Mouse (Mus musculus) hindbrain, embryonic 11.5 days (tissue): ENCODE results near the gene Snx8. TPM values are rescaled to one million over a fixed set of nuclear protein-coding genes. Genes with fewer than 3 reads are reported as not detected.
"Not testable (repeated sequence)": the region's sequence is repeated elsewhere in the genome, so short reads cannot be mapped to it uniquely, and the experiment has no call there.

Experiments
- ATAC-seq: fragments of 200-750 bp; cut with Nextera tagmentation; 2 replicates; pipeline ENCODE4 v1.8.0; 2017; ENCODE audit warnings: mild to moderate bottlenecking, moderate TSS enrichment, moderate library complexity; ENCODE audit not compliant: low FRiP score
- DNase-seq: peaks from one replicate; pipeline ENCODE4 v3.0.0-alpha.2; 2015; ENCODE audit warnings: low spot score
- H3K27ac ChIP-seq: fragments of 300-500 bp; sonication (generic); 2 replicates; pipeline ENCODE4 v1.5.1; 2014; ENCODE audit warnings: mild to moderate bottlenecking, low read depth, low read length
- H3K27me3 ChIP-seq: fragments of 300-500 bp; sonication (generic); 2 replicates; pipeline ENCODE4 v1.6.1; 2014; ENCODE audit warnings: mild to moderate bottlenecking, low read length, moderate library complexity, mixed read lengths; ENCODE audit not compliant: control insufficient read depth, insufficient read depth
- H3K36me3 ChIP-seq: fragments of 300-500 bp; sonication (generic); 2 replicates; pipeline ENCODE4 v1.6.1; 2014; ENCODE audit warnings: mild to moderate bottlenecking, low read length, moderate library complexity, mixed read lengths; ENCODE audit not compliant: control insufficient read depth, insufficient read depth
- H3K4me1 ChIP-seq: fragments of 300-500 bp; sonication (generic); replicated peaks from 2 replicates; pipeline ENCODE4 v1.6.1; 2014; ENCODE audit warnings: low read length, mixed read lengths; ENCODE audit not compliant: control insufficient read depth, insufficient read depth
- H3K4me2 ChIP-seq: fragments of 300-500 bp; sonication (generic); replicated peaks from 2 replicates; pipeline ENCODE4 v1.6.1; 2014; ENCODE audit warnings: mild to moderate bottlenecking, low read depth, low read length
- H3K4me3 ChIP-seq: fragments of 300-500 bp; sonication (generic); 2 replicates; pipeline ENCODE4 v1.5.1; 2014; ENCODE audit warnings: low read depth, low read length
- H3K9ac ChIP-seq: fragments of 300-500 bp; sonication (generic); 2 replicates; pipeline ENCODE4 v1.6.1; 2014; ENCODE audit warnings: low read depth, low read length
- H3K9me3 ChIP-seq: fragments of 300-500 bp; sonication (generic); 2 replicates; pipeline ENCODE4 v1.6.1; 2016; ENCODE audit warnings: low read length; ENCODE audit not compliant: control insufficient read depth
- WGBS: fragments of 180-500 bp; shearing (Covaris S2); extraction: QIAGEN DNeasy Blood & Tissue Kit; methylation state at CpG from one replicate; pipeline ENCODE4 v1.1.7; 2014; 5-methylcytosine and 5-hydroxymethylcytosine counted together
- polyA plus RNA-seq: library from polyadenylated mRNA; unstranded; fragments of >200 nt; fragmentation: Nextera tagmentation; extraction: Ambion mirVana; gene quantifications from 2 replicates; pipeline ENCODE4 v1.2.1, GENCODE M21; 2014

Snx8 gene
- polyA plus RNA-seq, 1 experiment from 2014 or later, result 7.4 TPM

DNA sequence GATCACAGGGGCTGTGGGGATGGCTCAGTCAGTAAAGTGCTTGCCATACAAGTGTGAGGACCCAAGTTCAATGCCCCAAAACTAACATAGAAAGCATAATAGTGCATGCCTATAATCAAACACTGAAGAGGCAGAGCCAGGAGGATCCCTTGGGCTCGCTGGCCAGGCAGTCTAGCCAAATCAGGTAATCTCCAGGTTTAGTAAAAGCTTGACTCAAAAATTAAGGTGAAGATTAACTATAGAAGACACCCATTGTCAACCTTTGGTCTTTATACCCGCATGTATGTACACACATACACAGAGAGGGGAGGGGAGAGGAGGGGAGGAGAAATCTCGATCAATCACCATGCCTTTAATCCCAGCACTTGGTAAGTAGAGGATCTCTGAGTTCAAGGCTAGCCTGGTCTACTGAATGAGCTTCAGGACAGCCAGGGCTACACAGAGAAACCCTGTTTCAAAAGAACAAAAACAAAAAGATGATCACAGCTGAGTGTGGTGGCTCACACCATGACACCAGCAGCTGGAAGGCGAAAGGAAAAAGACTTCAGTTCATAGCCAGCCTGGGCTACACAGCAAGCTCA is 13.7 kb downstream of the Snx8 start:
- no peaks in the 10 kb centered on the region for H3K4me1 ChIP-seq
- H3K27ac ChIP-seq, result no peak overlapping the region
- H3K27me3 ChIP-seq, result no peaks in the 10 kb centered on the region
- no peak for ATAC-seq
- H3K9ac ChIP-seq, result no peak overlapping the region
- no peak overlapping the region for H3K4me3 ChIP-seq
- no peak overlapping the region for H3K4me2 ChIP-seq
- no peaks in the 10 kb centered on the region for H3K36me3 ChIP-seq
- H3K9me3 ChIP-seq, result no peaks in the 10 kb centered on the region
- DNase-seq, result no peak
- 91% methylated on average over 4 of the region's 4 CpGs for WGBS

DNA sequence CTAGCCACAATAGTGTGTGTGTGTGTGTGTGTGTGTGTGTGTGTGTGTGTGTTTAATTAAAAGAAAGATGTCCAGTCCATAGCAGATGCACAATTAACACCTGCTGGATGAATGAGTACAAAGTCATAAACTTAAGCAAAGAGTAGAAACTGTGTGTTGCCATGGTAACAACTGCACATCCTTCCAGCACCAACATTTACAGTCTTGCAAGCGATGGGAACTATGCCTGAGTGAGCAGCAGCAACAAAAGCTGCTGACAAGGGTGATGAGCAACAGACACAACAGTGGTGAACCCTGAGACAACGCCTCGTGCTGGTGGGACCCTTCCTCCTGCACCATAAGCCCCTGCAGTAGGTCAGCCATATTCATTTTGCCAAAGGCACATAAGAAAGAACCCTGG is 14.8 kb downstream of the Snx8 start:
- DNase-seq (no peak), ATAC-seq (no peak)
- H3K27ac ChIP-seq, result no peak overlapping the region
- no peak overlapping the region for H3K4me2 ChIP-seq
- H3K9me3 ChIP-seq, result no peaks in the 10 kb centered on the region
- H3K36me3 ChIP-seq, result no peaks in the 10 kb centered on the region
- no peak overlapping the region for H3K4me3 ChIP-seq
- H3K27me3 ChIP-seq, result no peaks in the 10 kb centered on the region
- no peak overlapping the region for H3K9ac ChIP-seq
- WGBS, result 58% methylated on average over 3 of the region's 3 CpGs
- no peaks in the 10 kb centered on the region for H3K4me1 ChIP-seq

DNA sequence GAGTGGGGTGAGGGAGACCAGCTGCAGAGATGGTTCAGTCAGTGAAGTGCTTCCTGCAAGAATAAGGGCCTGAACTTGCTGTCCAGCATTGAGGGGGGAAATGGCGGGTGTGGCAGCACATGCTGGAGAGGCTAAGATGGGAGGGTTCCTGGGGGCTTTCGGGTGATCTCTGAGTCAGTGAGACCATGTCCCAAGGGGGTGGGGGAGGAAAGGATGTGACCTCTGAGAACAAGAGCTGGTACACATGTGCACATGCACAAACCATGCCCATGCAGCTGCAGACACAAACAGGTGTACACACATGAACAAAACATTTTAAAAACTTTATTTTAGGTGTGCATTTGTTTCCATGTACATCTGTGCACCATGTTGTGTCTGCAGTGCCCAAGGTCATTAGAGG is 15.4 kb downstream of the Snx8 start:
- Histone ChIP-seq H3K4me3 (no peak overlapping the region), H3K4me1 (no peaks in the 10 kb centered on the region), H3K9me3 (no peaks in the 10 kb centered on the region), H3K9ac (no peak overlapping the region), H3K4me2 (no peak overlapping the region), H3K36me3 (no peaks in the 10 kb centered on the region), H3K27ac (no peak overlapping the region), H3K27me3 (no peaks in the 10 kb centered on the region)
- DNase-seq (no peak), ATAC-seq (no peak)
- 87% methylated on average over 2 of the region's 2 CpGs for WGBS

DNA sequence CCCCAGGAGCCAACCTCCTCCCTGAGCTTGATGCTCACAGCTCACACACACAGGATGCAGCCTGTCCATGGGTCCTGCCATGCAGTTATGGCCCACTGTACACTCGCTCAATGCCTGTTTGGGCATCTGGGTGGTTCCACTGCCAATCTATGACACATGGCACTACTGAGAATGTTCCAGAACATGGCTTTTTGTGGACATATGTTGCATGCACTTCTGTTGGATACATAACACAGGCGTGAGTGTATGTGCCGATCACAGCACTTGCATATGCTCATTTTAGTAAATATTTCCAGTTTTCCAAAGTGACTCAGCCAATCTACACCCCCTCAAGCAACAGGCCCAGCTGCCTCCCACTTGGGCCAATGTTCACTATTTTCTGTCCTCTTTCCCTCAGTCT is 17.4 kb downstream of the Snx8 start:
- Histone ChIP-seq H3K9me3 (no peaks in the 10 kb centered on the region), H3K4me1 (no peaks in the 10 kb centered on the region), H3K27me3 (no peaks in the 10 kb centered on the region), H3K9ac (no peak overlapping the region), H3K36me3 (no peaks in the 10 kb centered on the region), H3K27ac (no peak overlapping the region), H3K4me2 (no peak overlapping the region), H3K4me3 (no peak overlapping the region)
- 99% methylated on average over 3 of the region's 3 CpGs for whole genome bisulfite sequencing
- ATAC-seq (no peak), DNase-seq (no peak)

DNA sequence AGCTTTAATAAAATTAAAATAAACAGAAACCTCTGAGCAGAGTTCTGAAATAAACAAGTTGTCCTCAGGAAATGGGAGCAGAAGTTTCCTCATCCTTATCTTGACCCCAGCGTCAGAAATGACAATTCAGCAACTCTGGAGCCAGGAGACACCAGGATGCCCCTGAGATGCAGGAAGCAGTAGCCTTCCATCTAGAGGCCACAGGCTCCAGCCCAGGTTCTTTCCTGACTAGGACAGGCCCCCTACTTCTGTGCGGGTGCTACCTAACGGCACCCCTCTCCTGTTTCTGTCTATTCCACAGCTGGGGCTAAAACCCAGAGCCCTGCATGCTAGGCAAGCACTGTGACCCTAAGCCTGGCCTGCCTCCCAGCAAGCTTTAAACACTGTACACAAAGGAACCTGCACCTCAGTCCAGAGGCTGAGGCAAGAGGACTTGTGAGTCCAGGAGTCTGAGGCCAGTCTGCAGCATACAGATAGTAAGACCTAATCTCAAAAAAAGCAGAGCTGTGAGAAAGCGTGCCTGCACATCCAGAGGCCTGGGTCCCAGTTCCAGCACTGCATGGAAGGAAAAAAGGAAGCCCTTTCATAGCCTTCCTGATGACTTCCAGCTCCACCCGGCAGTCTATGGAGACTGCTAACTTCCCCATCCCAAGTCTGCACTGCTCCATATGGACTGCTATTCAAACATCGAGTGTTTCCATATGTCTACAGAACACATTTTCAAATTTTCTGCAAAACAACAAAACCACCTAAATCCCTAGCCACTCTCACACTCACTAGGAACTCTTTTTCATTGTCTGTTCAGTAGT is 18.4 kb downstream of the Snx8 start:
- Histone ChIP-seq H3K27ac (no peak overlapping the region), H3K4me2 (no peak overlapping the region), H3K4me1 (no peaks in the 10 kb centered on the region), H3K9me3 (no peaks in the 10 kb centered on the region), H3K4me3 (no peak overlapping the region), H3K9ac (no peak overlapping the region), H3K27me3 (no peaks in the 10 kb centered on the region), H3K36me3 (no peaks in the 10 kb centered on the region)
- 78% methylated on average over 6 of the region's 6 CpGs for WGBS
- ATAC-seq (no peak), DNase-seq (no peak)

DNA sequence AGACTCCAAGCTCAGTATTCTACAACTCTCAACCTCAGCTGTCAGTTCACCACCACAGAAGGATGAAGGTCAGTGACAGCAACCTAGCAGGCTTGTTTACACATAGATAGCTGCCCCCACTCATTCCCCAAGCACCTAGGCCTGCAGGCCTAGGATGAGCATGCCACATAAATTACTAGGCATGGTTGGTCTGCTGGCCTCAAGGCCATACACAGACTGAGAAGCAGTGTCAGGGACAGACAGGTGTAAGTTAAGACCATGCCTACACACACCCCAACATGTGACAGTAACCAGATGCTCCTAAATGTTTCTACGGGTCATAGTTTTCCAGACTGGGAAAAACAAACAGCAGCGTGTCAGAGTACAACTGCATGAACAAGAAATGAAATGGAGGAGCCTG is 19.6 kb downstream of the Snx8 start:
- H3K27ac ChIP-seq, result no peak overlapping the region
- no peaks in the 10 kb centered on the region for H3K4me1 ChIP-seq
- H3K36me3 ChIP-seq, result no peaks in the 10 kb centered on the region
- DNase-seq (no peak), ATAC-seq (no peak)
- no peaks in the 10 kb centered on the region for H3K27me3 ChIP-seq
- H3K4me2 ChIP-seq, result no peak overlapping the region
- no peaks in the 10 kb centered on the region for H3K9me3 ChIP-seq
- H3K4me3 ChIP-seq, result no peak overlapping the region
- 94% methylated on average over 2 of the region's 2 CpGs for WGBS
- H3K9ac ChIP-seq, result no peak overlapping the region

DNA sequence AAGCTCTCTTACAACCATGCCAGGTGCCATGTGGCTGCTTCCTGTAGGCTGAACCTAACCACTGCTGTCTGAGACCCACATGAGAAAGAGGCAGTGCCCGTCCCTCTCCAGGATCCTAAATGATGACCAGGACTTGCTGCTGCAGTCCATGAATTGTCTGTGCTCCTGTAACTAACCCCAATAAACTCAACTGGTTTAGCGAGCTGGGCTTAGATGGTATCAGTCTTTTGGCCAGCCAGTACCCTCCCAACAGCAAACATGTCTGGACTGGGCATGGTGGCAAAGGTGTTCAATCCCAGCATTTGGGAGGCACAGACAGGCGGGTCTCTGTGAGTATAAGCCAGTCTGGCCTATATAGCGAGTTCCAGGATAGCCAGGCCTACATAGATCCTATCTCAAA is 20.1 kb downstream of the Snx8 start:
- Histone ChIP-seq H3K4me3 (no peak overlapping the region), H3K9ac (no peak overlapping the region), H3K27ac (no peak overlapping the region), H3K36me3 (no peaks in the 10 kb centered on the region), H3K4me1 (no peaks in the 10 kb centered on the region), H3K4me2 (no peak overlapping the region), H3K9me3 (no peaks in the 10 kb centered on the region), H3K27me3 (no peaks in the 10 kb centered on the region)
- ATAC-seq (no peak), DNase-seq (no peak)
- 93% methylated on average over 4 of the region's 4 CpGs for WGBS

DNA sequence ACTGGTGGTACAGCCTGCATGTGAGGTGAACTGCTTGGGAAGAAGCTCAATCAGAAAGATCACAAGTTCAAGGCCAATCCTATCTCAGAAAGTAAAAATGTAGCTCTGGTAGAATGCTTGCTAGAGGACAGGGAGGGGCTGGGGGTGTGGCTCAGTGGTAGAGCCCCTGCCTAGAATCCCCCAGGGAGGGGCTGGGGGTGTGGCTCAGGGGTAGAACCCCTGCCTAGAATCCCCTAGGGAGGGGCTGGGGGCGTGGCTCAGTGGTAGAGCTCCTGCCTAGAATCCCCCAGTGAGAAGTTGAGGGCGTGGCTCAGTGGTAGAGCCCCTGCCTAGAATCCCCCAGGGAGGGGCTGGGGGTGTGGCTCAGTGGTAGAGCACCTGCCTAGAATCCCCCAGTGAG is 20.9 kb downstream of the Snx8 start:
- H3K36me3 ChIP-seq, DNase-seq, H3K9me3 ChIP-seq, ATAC-seq, H3K4me1 ChIP-seq, H3K4me2 ChIP-seq, H3K27ac ChIP-seq, H3K27me3 ChIP-seq, H3K9ac ChIP-seq, H3K4me3 ChIP-seq: not testable (repeated sequence)
- WGBS, result 96% methylated on average over 2 of the region's 2 CpGs

DNA sequence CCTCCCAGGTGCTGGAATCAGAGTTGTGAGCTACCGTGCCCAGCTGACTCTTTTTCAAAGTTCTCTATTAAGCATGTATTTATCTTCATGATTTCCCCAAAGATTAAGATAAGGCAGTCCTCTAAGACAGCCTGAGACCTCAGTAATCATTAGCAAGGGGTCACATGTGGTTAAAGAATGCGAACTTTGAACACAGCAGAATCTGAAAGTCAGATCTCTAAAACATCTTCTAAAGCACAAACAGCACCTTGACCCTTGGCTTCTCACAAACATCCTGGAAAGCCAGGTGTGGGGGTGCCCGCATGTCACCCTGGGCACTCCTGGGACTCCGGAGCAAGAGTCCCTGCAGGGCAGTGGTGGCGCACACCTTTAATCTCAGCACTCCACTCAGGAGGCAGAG is 24.6 kb downstream of the Snx8 start:
- no peak overlapping the region for H3K9ac ChIP-seq
- no peak for DNase-seq
- H3K4me3 ChIP-seq, result no peak overlapping the region
- no peak overlapping the region for H3K27ac ChIP-seq
- no peaks in the 10 kb centered on the region for H3K27me3 ChIP-seq
- WGBS, result 93% methylated on average over 5 of the region's 5 CpGs
- no peaks in the 10 kb centered on the region for H3K9me3 ChIP-seq
- no peak overlapping the region for H3K4me2 ChIP-seq
- H3K4me1 ChIP-seq, result no peaks in the 10 kb centered on the region
- no peak for ATAC-seq
- peaks cover 2% of the 10 kb centered on the region; the same call in 1 of the 2 replicates for H3K36me3 ChIP-seq
